Mouse (Mus musculus) cerebellum, postnatal 4 days (tissue): ENCODE results near the gene Sde2.
"Not testable (repeated sequence)": the region's sequence is repeated elsewhere in the genome, so short reads cannot be mapped to it uniquely, and the experiment has no call there.

Experiments used
- DNase-seq, 2 experiments: peaks; one replicate each; pipeline ENCODE4 v3.0.0; 2022; ENCODE audit warnings: low spot score in 2 of 2, mixed read lengths in 1 of 2

Sde2 gene

GRCm38 (mm10) chr1:180883731-180884130, 32.8 kb downstream of the Sde2 start:
- no peak for DNase-seq

- DNase-seq, result no peak
These were observed 33.6 kb downstream of the Sde2 start for GRCm38 (mm10) chr1:180884484-180884883.

- DNase-seq, result no peak
These were observed 37.7 kb downstream of the Sde2 start for GRCm38 (mm10) chr1:180888556-180889042.

GRCm38 (mm10) chr1:180889172-180889571, 38.2 kb downstream of the Sde2 start:
- no peak for DNase-seq

GRCm38 (mm10) chr1:180889841-180890240, 38.9 kb downstream of the Sde2 start:
- no peak for DNase-seq

- no peak for DNase-seq
These were observed 41.9 kb downstream of the Sde2 start, which contains the start of gene Lefty2 for GRCm38 (mm10) chr1:180892808-180893207. Gene Lefty2 (plus strand): TSS chr1:180893108.

GRCm38 (mm10) chr1:180894088-180894987, 43.4 kb downstream of the Sde2 start:
- not testable (repeated sequence) for DNase-seq

- no peak for DNase-seq
These were observed 50.2 kb downstream of the Sde2 start for GRCm38 (mm10) chr1:180901107-180901506.

- no peak for DNase-seq
These were observed 52.0 kb downstream of the Sde2 start for GRCm38 (mm10) chr1:180902915-180903314.

GRCm38 (mm10) chr1:180903666-180904038, 52.7 kb downstream of the Sde2 start:
- no peak for DNase-seq

- peak; percentile 94 to 96 for DNase-seq
These were observed 53.3 kb downstream of the Sde2 start, which contains the start of gene Pycr2 for GRCm38 (mm10) chr1:180904039-180904814. Gene Pycr2 (plus strand): TSS chr1:180904293.

GRCm38 (mm10) chr1:180904815-180905080, 53.8 kb downstream of the Sde2 start:
- DNase-seq, result no peak

- no peak for DNase-seq
These were observed 54.4 kb downstream of the Sde2 start for GRCm38 (mm10) chr1:180905307-180905706.

GRCm38 (mm10) chr1:180905876-180906275, 54.9 kb downstream of the Sde2 start:
- no peak for DNase-seq

- DNase-seq, result no peak
These were observed 55.7 kb downstream of the Sde2 start for GRCm38 (mm10) chr1:180906461-180907147.

GRCm38 (mm10) chr1:180911138-180911537, 60.2 kb downstream of the Sde2 start:
- DNase-seq, result no peak

GRCm38 (mm10) chr1:180911653-180912287, 60.8 kb downstream of the Sde2 start:
- no peak for DNase-seq

GRCm38 (mm10) chr1:180912792-180913191, 61.9 kb downstream of the Sde2 start:
- DNase-seq, result no peak

- DNase-seq, result no peak
These were observed 62.9 kb downstream of the Sde2 start for GRCm38 (mm10) chr1:180913797-180914196.

GRCm38 (mm10) chr1:180916425-180916824, 65.5 kb downstream of the Sde2 start:
- no peak for DNase-seq

- no peak for DNase-seq
These were observed 66.1 kb downstream of the Sde2 start for GRCm38 (mm10) chr1:180917053-180917452.
